Mouse (Mus musculus): ENCODE measurements around the gene Taf8. TPM values are rescaled to one million over a fixed set of nuclear protein-coding genes. Genes with fewer than 3 reads are reported as not detected.
A peak's percentile ranks its signal among the peaks of the same experiment; 100 is the strongest.

Gene Taf8
- 10 to 100 TPM; 61.1 to 95.4 TPM for polyA plus RNA-seq (2017; shearing (Covaris generic))

DNA sequence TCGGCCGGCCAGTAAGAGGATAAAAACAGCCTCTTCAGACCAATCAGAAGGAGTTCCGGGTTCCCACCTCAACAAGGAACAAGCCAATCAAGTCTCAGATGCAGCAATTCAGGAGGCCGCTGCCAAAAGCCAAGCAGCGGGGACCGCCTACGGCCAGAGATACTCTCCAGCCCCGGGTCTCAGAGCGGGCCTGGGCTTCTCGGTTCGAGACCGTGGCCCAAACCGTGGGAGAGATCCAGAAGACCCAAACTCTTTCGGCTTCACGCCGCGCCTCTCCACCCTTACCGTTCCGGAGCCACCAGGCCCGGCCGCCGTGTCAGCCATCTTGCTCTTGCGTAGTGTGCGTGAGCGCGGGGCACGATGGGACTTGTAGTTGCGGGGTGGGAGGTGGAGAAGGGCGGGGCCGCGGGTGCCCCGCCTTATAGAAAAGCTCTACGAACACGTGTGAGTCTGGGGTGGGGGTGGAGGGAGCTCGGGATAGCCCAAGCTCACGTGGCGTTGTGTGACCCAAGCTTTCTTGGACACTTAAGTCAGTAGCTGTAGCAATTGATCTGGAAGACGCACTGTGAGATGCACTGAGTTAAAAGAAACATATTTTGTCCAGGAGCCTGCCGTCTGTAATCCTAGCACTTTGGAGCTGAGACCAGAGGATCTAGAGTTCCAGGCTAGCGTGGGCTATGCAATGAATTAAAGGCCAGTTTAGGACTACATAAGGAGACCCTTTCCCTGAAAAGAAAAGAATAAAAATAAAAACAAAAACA, at the start of gene Taf8:
Gene Taf8 (minus strand): TSS at position 347 of the 761 bp plus-strand sequence.
- peak; percentile 84 for ATAC-seq

DNA sequence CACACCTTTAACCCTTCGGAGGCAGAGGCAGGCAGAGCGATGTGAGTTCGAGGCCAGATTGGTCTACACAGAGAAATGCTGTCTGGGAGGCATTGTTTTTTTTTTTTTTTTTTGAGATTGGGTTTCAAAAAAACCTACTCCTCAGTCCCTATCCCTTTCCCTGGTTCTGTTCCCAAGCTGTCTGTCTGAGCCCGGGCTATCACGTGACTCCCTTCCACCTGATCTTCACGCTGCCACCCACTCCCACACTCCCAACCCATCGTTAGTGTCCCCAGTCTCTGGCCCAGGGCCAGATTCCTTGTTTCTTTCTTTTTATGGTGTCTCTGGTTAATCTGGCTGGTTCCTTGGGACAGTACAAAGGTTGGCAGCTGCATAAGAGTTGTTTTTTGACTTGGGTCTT, 49.0 kb upstream of the Taf8 start:
- no peak for ATAC-seq

DNA sequence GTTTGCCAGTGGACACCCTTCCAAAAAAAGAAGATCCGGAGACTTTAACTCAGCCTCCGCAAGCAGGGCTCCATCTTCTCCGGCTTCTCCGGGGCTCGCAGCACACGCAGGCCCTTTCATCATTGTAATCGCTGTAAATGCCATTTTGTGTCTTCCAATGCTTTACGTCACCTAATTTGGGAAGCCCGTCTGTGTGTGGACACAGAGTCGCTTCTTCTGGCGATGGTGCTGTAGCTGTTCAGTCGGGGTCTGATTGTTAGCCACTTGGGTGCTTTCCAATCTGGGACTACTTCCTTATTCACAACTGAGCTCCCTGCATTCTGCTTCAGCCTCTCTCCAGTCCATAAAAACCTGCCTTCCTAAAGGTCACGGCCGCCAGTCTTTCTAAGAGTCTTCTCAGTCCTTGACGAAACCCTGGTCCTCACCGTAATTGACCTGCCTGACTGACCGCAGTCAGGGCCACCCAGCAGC, 43.8 kb upstream of the Taf8 start:
- ATAC-seq: no peak

DNA sequence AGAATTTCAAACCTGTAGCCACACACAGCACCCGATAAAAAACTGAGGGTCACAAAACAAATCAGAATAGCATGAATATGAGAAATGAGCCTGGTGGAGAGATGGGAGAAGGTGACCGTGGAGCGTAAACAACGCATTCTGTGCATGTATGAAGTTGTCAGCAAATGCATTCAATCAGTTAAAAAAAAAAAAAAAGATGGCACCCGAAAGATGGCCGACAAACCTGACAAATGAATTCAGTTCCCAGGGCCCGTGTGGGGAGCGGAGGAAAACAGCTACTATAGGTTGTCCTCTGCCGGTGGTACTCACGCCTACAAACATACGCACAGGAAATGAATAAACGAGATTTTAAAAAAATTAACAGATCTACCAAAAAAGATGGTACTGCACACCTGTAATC, 43.1 kb upstream of the Taf8 start:
- no peak for ATAC-seq

DNA sequence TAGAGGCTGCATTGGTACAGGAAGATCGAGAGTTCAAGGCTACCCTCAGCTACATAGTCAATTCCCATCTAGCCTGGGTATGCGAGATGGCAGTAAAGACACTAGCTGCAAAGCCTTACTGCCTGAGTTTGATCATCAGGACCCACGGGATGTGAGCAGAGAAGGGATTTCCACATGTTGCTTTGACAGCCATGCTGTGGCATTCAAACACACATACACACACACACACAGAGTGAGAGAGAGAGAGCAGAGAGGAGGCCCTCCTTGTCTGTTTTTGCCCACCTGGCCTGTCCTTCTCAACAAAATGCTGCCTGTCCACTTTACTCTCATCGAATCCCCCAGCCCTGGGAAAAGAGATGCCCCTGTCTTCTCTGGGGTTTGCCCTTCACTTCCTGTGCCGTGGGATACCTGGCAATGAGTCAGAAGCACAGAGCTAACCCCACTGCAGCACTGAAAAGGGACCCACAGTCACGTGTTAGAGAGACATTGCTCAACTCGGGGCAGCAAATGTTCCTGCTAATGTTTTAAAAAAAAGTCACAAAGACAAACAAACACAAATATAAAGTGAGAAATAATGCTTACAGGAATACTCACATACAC, 41.1 kb upstream of the Taf8 start:
- peak; percentile 59 for ATAC-seq

DNA sequence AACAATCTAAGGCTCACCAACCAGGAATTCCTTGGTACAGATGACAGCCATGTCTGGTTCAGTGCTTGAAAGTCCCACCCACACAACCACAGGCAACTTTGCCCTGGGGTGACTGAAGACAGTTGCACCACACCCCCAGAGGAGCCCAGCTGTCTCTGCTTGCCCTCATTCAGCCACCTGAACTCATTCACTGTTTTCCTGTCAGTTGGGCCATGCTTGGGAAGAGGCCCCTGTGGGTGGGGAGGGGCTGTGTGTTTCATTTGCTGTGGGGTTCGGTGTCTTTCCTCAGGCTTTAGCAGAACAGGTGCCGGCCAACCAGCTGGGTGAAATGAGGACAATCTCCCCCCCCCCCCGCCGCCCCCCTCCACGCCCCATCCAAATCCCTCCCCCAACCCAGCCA, 40.0 kb upstream of the Taf8 start:
- peak; percentile 47 for ATAC-seq

DNA sequence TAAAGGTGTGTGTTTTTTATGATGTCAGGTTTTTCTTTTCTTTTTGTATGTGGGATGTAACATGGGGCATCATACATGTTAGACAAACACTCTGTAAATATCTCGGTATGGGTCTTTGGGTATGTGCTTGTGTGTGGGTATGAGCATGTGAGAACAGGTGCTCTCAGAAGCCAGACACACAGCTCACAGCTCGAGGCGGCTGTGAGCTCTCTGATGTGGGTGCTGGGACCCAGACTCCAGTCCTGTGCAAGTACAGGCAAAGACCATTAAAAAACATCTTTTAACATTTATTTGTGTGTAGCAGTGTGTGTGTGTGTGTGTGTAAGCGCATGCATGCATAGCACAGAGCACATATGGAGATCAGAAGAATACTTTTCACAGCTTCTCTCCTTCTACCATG, 37.0 kb upstream of the Taf8 start:
- no peak for ATAC-seq

DNA sequence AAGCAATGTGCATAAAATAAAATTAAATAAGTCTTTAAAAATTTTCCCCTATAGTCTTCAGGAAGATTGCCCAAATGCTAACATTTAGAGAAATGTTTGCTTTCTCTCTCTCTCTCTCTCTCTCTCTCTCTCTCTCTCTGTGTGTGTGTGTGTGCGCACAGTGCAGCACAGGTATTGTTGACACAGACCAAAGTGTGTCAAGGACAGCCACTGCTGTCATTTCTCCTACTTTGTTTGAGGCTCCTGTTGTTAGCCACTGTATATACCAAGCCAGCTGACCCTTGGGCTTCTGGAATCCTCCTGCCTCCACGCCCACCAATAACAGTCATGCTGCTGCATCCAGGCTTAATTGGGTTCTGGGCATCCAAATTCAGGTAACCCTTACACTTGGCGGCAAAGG, 36.0 kb upstream of the Taf8 start:
- ATAC-seq: no peak

DNA sequence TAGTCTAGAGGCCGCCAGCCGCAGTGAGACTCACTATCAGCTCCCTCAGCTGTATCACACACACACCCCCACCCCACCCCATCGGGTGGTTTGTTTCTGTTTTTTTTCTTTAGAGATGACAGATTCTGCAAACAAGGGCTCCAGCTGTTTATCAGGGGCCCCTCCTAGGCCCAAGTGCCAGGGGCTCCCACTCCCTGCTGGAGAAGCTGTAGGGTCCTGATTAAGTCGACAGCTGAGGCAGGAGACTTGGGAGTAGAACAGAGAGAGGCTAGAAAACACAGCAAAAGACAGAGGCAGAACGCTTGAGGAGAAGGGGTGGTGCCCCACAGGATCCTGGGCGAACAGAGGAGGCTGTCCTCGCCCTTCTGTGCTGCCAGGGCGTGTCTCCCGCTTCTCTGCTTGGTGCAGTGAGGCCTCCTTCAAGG, 33.7 kb upstream of the Taf8 start:
- ATAC-seq: no peak

DNA sequence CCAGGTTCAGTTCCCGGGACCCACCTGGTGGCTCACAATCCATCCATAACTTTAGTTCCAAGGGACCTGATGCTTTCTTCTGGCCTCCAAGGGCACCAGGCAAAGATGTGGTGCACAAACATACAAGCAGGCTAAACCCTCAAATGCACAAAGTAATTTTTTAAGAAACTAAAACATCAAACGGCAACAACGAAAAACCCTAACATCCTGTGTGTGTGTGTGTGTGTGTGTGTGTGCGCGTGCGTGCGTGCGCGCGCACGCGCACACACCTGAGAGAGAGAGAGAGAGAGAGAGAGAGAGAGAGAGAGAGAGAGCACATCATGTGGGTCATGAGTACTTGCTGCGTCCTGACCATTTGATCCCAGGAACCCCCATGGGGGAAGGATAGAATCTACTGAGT, 31.6 kb upstream of the Taf8 start:
- ATAC-seq: peak; percentile 26

DNA sequence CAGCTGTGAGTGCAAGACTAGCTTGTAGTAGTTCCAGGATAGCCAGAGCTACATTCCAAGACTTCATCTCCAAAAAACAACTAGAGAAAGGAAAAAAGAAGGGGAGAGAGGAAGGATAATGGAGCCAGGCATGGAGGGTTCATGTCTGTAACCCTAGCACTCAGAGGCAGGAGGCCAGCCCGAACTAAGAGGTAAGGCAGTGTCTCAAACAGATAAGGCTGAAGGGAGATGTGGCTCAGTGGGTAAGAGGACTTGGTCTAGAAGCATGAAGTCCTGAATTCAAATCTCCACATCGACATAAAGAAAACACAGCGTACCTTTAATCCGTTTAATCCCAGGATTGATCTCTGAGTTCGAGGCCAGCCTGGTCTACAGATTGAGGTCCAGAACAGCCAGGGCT, 30.3 kb upstream of the Taf8 start:
- ATAC-seq: no peak

DNA sequence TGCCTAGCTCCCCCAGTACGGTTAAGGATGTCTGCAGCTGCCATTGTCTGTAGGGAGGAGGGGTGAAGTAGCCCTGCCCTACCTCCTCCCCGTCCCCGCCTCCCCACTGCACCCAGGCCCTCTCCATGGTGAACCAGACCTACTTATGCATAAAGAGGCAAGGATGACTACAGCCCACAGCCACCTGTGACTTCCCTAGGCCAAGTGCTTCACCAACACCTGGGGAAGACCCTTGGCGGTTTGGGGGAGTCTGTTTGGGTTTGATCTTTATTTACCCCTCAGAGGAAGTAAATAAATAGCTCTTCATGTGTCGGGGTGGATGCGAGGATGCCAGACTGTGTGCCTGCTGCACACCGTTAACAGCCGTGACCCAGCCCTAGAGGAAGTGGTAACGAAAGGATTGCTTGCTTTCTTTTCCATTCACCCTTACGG, 29.3 kb upstream of the Taf8 start:
- peak; percentile 80 for ATAC-seq

DNA sequence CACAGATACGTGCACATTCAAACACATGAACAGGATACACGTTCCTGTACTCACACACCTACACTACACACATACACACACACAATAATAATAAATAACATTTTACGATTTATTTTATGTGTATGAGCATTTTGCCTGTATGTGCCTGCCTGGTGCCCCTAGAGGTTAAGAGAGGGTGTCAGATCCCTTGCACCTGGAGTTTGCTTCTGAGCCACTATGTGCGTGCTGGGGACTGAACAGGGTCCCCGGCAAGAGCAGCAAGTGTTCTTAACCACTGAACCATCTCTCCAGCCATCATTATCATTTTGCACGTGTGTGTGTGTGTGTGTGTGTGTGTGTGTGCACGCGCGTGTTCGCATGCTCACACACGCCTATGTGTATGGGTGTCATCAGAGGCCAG, 27.5 kb upstream of the Taf8 start:
- no peak for ATAC-seq

DNA sequence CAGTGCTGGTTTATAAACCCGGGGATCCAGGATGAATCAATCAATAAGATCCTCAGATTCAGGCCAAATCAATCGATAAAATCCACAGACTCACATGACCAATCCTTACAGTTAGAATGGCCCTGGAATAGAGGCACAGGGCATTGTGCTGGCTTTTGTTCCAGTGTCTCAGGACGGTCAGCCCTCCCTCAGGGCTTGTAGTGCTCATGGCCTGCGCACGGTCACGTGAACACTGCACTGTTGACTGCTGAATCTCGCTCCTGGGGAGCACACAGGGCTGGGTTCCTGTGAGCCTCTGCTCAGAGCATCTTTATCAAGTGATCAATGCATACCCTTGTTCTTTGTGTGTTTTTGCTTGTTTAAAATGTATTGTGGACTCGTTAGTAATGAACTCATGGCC, 26.8 kb upstream of the Taf8 start:
- ATAC-seq: no peak

DNA sequence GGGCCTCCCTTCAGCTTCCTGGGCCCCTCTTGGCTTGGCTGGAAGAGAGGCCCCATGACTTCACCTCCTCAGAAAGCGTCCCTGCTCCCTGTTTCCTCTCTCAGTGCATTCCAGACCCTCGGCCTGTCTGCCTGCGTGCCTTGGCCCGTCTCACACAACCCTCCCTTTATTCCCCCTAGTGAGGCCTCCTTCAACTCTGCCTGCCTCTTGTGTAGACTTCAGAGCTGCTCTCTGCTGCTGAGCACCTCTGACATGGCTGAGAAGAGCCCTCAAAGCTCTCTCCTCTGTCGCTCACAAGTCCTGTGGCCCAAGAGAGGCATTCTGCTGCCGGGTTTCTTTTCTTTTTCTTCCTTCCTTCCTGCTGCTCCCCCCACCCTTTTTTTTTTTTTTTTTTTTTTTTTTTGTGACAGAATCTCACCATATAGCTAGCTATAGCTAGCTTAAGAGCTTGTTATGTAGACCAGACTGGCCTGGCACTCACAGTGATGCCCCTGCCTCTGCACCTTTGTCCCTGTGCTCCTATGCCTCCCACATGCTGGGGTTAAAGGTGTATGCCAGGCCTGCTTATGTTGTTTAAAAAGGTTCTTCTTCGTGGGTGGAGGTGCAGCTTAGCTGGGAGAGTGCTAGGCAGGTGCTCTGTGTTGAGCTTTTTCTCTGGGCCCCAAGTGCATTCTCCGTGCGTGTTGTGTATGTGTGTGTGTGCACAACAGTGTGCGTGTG, 25.6 kb upstream of the Taf8 start:
- no peak for ATAC-seq

DNA sequence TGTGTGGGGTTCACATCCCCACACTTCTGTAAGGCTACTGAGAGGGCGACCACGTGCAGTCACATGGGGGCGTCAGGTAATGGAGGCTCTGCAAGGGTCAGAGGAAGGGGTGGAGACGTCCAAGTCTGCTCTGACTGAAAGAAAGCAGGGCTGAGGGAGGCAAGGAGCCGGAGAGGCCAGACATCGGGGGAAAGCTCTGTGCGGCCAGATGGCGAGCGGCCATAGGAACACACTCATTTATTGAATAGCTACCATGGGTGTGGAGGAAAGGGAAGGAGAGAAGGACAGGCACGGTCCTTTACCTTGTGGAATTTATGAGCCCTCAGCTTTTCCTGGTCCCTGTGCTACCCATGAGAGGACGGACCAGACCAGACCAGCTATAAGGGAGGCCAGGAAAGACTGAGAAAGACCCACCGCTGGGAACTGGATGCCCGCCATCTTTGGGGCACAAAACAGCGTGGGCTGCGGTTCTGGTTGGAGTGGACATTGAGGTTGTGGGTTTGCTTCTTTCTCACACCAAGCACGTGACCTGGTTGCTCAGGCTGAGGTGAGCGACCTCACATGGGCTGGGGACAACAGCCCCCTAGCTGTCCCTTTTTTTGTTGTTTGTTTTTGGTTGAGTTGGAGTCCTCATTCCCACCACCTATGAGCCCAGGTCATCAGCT, 24.9 kb upstream of the Taf8 start:
- ATAC-seq: no peak

DNA sequence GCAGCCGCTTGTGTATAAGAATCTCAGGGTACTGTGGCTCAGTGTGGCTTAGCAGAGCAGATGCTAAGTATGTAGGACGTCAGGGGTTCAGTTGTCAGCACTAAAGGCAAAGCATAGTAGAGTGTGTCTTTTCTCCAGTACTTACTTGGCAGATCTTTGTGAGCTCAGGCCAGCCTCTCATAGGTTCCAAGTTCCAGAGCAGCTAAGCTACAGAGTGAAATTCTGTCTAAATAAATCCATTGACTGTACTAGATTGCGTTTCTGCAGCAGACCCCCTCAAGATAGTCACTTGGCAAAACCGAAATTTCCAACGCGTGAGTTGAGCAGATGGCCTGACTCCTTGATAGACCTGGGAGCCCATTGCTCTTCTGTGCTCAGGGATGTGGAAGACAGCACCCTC, 22.9 kb upstream of the Taf8 start:
- ATAC-seq: no peak

DNA sequence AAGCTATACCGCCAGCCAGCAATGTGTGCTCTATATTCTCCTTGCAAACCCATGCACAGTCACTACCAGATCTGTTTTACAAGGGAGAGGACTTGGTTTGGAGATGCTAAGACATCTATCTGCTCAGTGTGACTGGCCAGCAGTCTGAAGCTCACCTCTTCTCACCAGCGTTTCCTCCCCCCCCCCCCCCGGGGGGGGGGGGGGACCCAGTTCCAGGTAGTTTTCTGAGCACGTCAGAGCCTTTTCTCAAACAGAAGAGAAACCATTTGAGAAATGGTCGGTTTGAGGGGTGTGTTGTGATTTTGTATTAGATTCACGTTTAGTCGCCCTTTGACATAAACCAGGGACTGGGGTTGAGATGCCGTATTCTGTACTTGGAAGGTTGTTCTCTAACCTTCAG, 22.0 kb upstream of the Taf8 start:
- peak; percentile 19 for ATAC-seq

DNA sequence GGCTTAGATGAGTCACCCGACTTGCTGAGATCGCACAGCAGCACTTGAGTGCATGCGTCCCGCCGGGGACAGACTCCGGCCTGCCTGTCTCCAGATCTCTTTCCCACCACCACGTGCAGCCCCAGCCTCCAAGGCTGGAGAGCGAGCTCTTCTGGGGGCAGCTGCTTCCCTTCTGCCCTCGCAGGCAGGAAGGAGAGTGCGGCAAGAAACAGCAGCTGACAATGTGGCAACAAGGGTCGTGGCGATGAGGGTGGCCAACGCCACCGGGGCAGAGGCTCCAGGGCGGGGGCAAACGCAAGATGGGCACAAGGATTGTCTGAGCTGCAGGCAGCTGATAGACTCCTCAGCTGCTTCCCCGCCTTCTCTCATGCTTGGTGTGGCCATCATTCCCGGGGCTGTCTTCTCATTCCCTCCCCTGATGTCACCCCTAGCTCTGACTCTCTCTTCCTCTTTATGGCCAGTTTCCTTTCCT, 21.2 kb upstream of the Taf8 start:
- no peak for ATAC-seq

DNA sequence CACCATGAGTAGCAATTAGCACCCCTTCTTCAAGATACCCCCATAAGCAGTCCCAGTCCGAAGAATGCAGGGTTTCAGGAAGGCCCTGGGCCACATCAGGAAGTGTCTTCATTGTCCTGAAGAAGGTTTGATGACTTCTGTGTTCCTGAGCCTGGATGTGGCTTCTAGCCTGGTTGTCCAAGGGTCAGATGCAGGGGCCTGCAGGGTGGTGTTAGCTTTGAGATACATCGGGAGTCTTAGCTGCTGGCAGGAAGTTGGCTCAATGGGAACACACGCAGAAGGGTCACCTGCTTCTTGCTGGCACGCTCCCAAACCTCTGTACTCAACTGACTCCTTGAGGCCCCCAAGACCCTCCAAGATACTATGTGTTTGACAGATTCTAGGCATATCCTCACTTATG, 20.4 kb upstream of the Taf8 start:
- ATAC-seq: no peak

DNA sequence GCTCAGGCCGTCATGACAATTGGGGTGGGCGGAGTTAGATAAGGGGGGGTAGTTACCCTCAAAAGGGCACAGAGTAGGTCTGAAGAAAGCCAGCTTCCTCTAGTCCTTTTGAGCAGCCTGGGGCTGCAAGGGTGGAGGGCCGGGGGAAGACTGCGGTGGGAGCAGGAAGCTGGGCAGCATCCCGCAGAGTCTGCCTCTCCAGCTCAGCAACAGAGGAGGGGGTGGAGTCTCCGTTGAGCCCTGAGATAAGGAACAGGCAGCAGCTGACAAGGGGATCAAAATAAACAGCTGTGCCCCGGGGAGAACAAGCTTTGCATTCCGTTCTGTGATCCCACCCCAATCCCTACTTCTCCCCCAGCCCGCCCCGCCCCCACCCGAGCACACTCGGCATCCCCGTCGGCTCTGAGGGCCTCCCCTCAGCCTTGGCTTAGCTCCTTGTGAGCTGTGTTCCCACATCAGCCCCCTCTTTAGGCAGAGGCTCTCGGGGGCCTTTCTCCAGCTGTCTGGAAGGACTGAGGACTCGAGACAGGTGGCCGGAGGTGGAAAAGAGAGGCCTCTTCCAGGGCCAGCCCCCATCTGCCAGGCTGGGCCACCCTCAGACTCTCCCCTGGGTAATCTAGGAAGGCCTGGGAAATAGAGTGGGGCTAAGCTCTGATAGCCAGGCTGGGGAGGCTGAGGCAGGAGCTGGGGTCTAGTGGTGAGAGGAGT, 19.6 kb upstream of the Taf8 start:
- ATAC-seq: peak; percentile 88

DNA sequence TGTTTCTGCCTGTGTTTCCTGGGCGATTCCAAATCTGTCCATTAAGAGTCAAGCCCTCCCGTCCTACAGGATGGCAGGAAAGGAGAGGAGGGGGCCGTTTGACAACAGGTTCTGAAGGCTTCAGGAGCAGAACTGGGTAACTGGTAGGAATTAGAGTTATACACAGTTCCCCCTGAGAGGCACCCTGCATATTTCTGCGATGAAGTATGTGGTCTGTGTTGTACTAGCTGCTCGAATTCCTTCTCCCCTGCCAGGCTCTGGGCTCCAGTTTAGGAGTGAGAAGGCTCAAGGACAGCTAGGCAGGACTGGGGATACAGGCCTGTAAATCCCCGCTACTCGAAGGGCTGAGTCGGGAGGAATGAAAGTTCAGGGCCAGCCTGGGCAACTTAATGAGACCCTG, 16.1 kb upstream of the Taf8 start:
- ATAC-seq: no peak
